Comparison of ENCODE assay signal across 8 mouse cellular contexts in the genomic region with DNA sequence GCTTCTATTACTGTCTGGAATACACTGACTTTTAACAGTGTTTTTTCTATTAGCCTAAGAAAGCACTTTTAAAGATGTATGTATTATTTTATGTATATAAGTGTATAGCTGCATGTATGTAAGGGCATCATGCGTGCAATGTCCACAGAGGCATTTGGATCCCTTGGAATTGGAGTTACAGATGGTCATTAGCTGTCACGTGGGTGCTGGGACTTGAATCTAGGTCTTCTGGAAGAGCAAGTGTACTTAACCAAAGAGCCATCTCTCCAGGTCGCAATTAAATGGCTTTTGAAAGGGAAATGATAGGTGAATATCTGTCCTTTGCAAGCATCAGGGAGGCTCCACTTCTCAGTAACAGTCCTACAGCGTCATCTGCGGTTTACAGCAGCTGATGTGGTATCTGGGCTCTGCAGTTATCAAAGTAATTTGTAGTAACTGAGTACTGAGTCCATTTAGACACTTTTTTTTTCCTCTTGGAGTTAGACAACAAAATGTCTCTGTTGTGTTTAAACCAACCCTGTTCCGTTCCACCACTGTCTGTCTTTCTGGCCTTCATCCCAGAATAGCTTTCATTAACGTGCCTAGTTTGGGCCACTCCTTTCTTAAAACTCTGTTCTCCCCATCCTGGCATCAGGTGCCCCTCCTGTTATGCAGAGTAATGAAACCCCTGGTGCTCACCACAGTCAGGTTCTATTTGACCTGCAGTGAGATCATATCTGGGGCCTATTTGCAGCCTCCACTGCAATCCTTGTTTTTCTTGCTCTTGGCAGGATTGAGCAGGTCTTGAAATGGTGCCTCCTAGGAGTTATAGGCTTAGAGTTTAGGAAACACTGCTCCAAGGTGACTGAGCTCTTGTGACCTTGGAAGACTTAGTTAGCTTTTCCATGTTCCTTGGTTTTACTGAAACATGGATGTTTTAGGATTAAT. TPM values are rescaled to one million over a fixed set of nuclear protein-coding genes. Genes with fewer than 3 reads are reported as not detected.
DNase-seq lines count a peak whose midpoint lies in the region; ATAC-seq and TF ChIP-seq lines count a peak whose summit lies in the region.

No protein-coding gene starts in this region.

- DNase-seq in hindbrain, embryonic 11.5 days (ENCODE audit: low spot score) = no peak
- DNase-seq in kidney, postnatal 0 days (ENCODE audit: low spot score) = no peak
- peak; percentile 23 for DNase-seq in naive thymus-derived CD4-positive, alpha-beta T cell, adult 2 months (ENCODE audit: low read depth)
- DNase-seq in left cerebral cortex, postnatal 25 days (ENCODE audit: low spot score in 2 of 2) = no peak
- DNase-seq in thymus, postnatal 25 days = no peak
- DNase-seq in thymus, adult 2 months = no peak

- TF ChIP-seq CTCF in kidney, postnatal 0 days (IDR thresholded peaks at IDR 0.05; ENCODE audit: low read depth) = no peak
- TF ChIP-seq CTCF in thymus, adult 2 months (IDR thresholded peaks at IDR 0.05; ENCODE audit: borderline replicate concordance, control insufficient read depth, extremely low read depth, insufficient read depth, low read length, poor library complexity) = no peak

- H3K4me3 ChIP-seq in hindbrain, embryonic 13.5 days = peak overlapping the region; percentile 79
- H3K4me3 ChIP-seq in hindbrain, embryonic 11.5 days (ENCODE audit: low read depth, low read length) = no peak overlapping the region
- H3K4me3 ChIP-seq in embryonic facial prominence, embryonic 12.5 days = no peak overlapping the region
- H3K4me3 ChIP-seq in kidney, postnatal 0 days (replicated peaks; ENCODE audit: low read depth, low read length) = 0 out of 2 replicates have a peak overlapping the region, but pooled peaks have one; percentile 0
- no peak overlapping the region for H3K4me3 ChIP-seq in thymus, adult 2 months (ENCODE audit: control insufficient read depth, insufficient read depth, low read length)

- peak overlapping the region; percentile 63 for H3K9ac ChIP-seq in hindbrain, embryonic 13.5 days
- no peak overlapping the region for H3K9ac ChIP-seq in hindbrain, embryonic 11.5 days (ENCODE audit: low read depth, low read length)
- no peak overlapping the region for H3K9ac ChIP-seq in embryonic facial prominence, embryonic 12.5 days
- H3K9ac ChIP-seq in kidney, postnatal 0 days (ENCODE audit: low read depth, low read length) = no peak overlapping the region

- ATAC-seq in hindbrain, embryonic 13.5 days (ENCODE audit: low FRiP score) = no peak
- no peak for ATAC-seq in hindbrain, embryonic 11.5 days (ENCODE audit: low FRiP score)
- no peak for ATAC-seq in embryonic facial prominence, embryonic 12.5 days (ENCODE audit: insufficient number of reproducible peaks, insufficient read depth, low FRiP score, low TSS enrichment)
- no peak for ATAC-seq in kidney, postnatal 0 days (replicated peaks; ENCODE audit: low FRiP score, low read depth)

- peaks cover 13% of the 10 kb centered on the region for H3K36me3 ChIP-seq in hindbrain, embryonic 13.5 days
- H3K36me3 ChIP-seq in hindbrain, embryonic 11.5 days (ENCODE audit: control insufficient read depth, insufficient read depth, low read length) = no peaks in the 10 kb centered on the region
- no peaks in the 10 kb centered on the region for H3K36me3 ChIP-seq in embryonic facial prominence, embryonic 12.5 days
- H3K36me3 ChIP-seq in kidney, postnatal 0 days (ENCODE audit: insufficient read depth, low read length) = no peaks in the 10 kb centered on the region
- H3K36me3 ChIP-seq in thymus, adult 2 months (ENCODE audit: control insufficient read depth, insufficient read depth, low read length) = no peaks in the 10 kb centered on the region; the same call in 1 of the 2 replicates

- peaks cover 7% of the 10 kb centered on the region; the same call in 1 of the 2 replicates for H3K27me3 ChIP-seq in hindbrain, embryonic 13.5 days
- H3K27me3 ChIP-seq in hindbrain, embryonic 11.5 days (ENCODE audit: control insufficient read depth, insufficient read depth, low read length) = no peaks in the 10 kb centered on the region
- H3K27me3 ChIP-seq in embryonic facial prominence, embryonic 12.5 days = no peaks in the 10 kb centered on the region
- no peaks in the 10 kb centered on the region for H3K27me3 ChIP-seq in kidney, postnatal 0 days (ENCODE audit: insufficient read depth, low read length)
- H3K27me3 ChIP-seq in thymus, adult 2 months (ENCODE audit: control insufficient read depth, insufficient read depth, low read length) = no peaks in the 10 kb centered on the region

- intact Hi-C loops in left cerebral cortex, postnatal 25 days (cut with DNase I) = loop anchor here (5.0 kb wide), 1 partner anchor 209 kb away; no protein-coding TSS in a partner anchor

- peaks cover 30% of the 10 kb centered on the region for H3K4me1 ChIP-seq in hindbrain, embryonic 13.5 days (replicated peaks)
- H3K4me1 ChIP-seq in hindbrain, embryonic 11.5 days (replicated peaks; ENCODE audit: control insufficient read depth, insufficient read depth, low read length) = no peaks in the 10 kb centered on the region
- H3K4me1 ChIP-seq in embryonic facial prominence, embryonic 12.5 days = peaks cover 12% of the 10 kb centered on the region; the same call in 1 of the 2 replicates
- peaks cover 6% of the 10 kb centered on the region; the same call in 1 of the 2 replicates for H3K4me1 ChIP-seq in kidney, postnatal 0 days (replicated peaks; ENCODE audit: insufficient read depth, low read length)
- no peaks in the 10 kb centered on the region; the same call in 1 of the 2 replicates for H3K4me1 ChIP-seq in thymus, adult 2 months (replicated peaks; ENCODE audit: control insufficient read depth, insufficient read depth, low read length)

- H3K27ac ChIP-seq in hindbrain, embryonic 13.5 days = no peak overlapping the region
- H3K27ac ChIP-seq in hindbrain, embryonic 11.5 days (ENCODE audit: low read depth, low read length) = no peak overlapping the region
- H3K27ac ChIP-seq in embryonic facial prominence, embryonic 12.5 days = no peak overlapping the region
- peak overlapping the region; percentile 60 for H3K27ac ChIP-seq in kidney, postnatal 0 days
- no peak overlapping the region for H3K27ac ChIP-seq in thymus, adult 2 months (ENCODE audit: control insufficient read depth, insufficient read depth, low read length)

- no peaks in the 10 kb centered on the region for H3K9me3 ChIP-seq in hindbrain, embryonic 13.5 days
- H3K9me3 ChIP-seq in hindbrain, embryonic 11.5 days (ENCODE audit: control insufficient read depth, low read length) = no peaks in the 10 kb centered on the region
- H3K9me3 ChIP-seq in embryonic facial prominence, embryonic 12.5 days = no peaks in the 10 kb centered on the region
- no peaks in the 10 kb centered on the region for H3K9me3 ChIP-seq in kidney, postnatal 0 days (replicated peaks; ENCODE audit: low read length)

- 90% methylated on average over 7 of the region's 7 CpGs for WGBS in hindbrain, embryonic 13.5 days
- 94% methylated on average over 7 of the region's 7 CpGs for WGBS in hindbrain, embryonic 11.5 days
- 89% methylated on average over 7 of the region's 7 CpGs for WGBS in embryonic facial prominence, embryonic 12.5 days
- 72% methylated on average over 7 of the region's 7 CpGs for WGBS in kidney, postnatal 0 days
- 85% methylated on average over 7 of the region's 7 CpGs for WGBS in thymus, adult 2 months

- no peak for TF ChIP-seq POLR2A in thymus, adult 2 months (IDR thresholded peaks at IDR 0.05; ENCODE audit: control insufficient read depth, extremely low read depth, insufficient read depth, low read length, poor library complexity)

- H3K4me2 ChIP-seq in hindbrain, embryonic 13.5 days = peak overlapping the region; percentile 78
- H3K4me2 ChIP-seq in hindbrain, embryonic 11.5 days (replicated peaks; ENCODE audit: low read depth, low read length) = no peak overlapping the region
- H3K4me2 ChIP-seq in embryonic facial prominence, embryonic 12.5 days (replicated peaks) = peak overlapping the region; percentile 59
- H3K4me2 ChIP-seq in kidney, postnatal 0 days (ENCODE audit: low read length) = peak overlapping the region; percentile 57

RNA-seq across cellular contexts. Expression of a gene that starts 14.9 kb away (rescaled TPM):
- polyA plus RNA-seq in hindbrain, embryonic 13.5 days (2015; fragmentation: Nextera tagmentation; extraction: Ambion mirVana) = 107 and 114 TPM in 2 replicates
- polyA plus RNA-seq in hindbrain, embryonic 11.5 days (2014; fragmentation: Nextera tagmentation; extraction: Ambion mirVana) = 123 and 126 TPM in 2 replicates
- 118 and 119 TPM in 2 replicates for polyA plus RNA-seq in embryonic facial prominence, embryonic 12.5 days (2016; fragmentation: Nextera tagmentation; extraction: Ambion mirVana)
- polyA plus RNA-seq in kidney, postnatal 0 days (2015; fragmentation: Nextera tagmentation; extraction: Ambion mirVana) = 459 and 492 TPM in 2 replicates
- total RNA-seq in left cerebral cortex, postnatal 25 days (2021) = 10 to 100 TPM; 40.7 to 41.7 TPM
- polyA plus RNA-seq in thymus, adult 2 months (2012; rRNA removed) = 279 and 354 TPM in 2 replicates

RNA-seq across cellular contexts. Expression of a gene that starts 37.5 kb away (rescaled TPM):
- 15.2 and 15.3 TPM in 2 replicates for polyA plus RNA-seq in hindbrain, embryonic 13.5 days (2015; fragmentation: Nextera tagmentation; extraction: Ambion mirVana)
- polyA plus RNA-seq in hindbrain, embryonic 11.5 days (2014; fragmentation: Nextera tagmentation; extraction: Ambion mirVana) = 4.1 and 10.2 TPM in 2 replicates
- polyA plus RNA-seq in embryonic facial prominence, embryonic 12.5 days (2016; fragmentation: Nextera tagmentation; extraction: Ambion mirVana) = 5.6 and 6.0 TPM in 2 replicates
- 13.8 and 17.6 TPM in 2 replicates for polyA plus RNA-seq in kidney, postnatal 0 days (2015; fragmentation: Nextera tagmentation; extraction: Ambion mirVana)
- 10 to 100 TPM; 88.2 to 96.2 TPM for total RNA-seq in left cerebral cortex, postnatal 25 days (2021)
- 6.7 and 8.0 TPM in 2 replicates for polyA plus RNA-seq in thymus, adult 2 months (2012; rRNA removed)

Comparison
In these comparisons a context has a peak if more than half of its experiments do, and no peak if none do; other contexts are left out.
1. H3K4me3 ChIP-seq: peak in hindbrain, embryonic 13.5 days (single experiment) and kidney, postnatal 0 days (single experiment); none in hindbrain, embryonic 11.5 days (single experiment), embryonic facial prominence, embryonic 12.5 days (single experiment) and thymus, adult 2 months (single experiment).